Mouse (Mus musculus): Measurements from ENCODE around the gene Ifnar2.

The Ifnar2 gene

GRCm38 (mm10) chr16:91372577-91373472 is at the start of gene Ifnar2:
TSS of gene Ifnar2 (plus strand) at chr16:91372783.
- DNase-seq = peak; percentile 89 to 91

DNA sequence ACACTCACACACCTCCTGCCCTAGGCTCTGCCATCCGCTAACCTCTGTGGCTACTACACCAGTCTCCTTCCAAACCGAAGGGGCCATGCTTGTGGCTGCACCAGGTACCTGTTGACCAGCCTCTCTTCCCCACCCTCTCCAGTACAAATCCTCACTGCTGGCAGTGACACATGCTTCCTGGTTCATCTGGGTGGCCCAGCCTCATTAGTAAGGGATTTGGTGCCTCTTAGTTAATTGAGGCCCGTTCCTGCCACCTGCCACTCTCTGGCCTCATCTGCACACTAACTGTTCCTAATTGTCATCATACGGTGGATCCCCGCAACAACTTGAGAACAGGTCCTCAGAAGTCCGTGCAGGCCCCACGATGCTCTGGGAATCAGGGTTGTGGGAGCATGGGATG is 45.0 kb upstream of the Ifnar2 start:
- no peak for DNase-seq

GRCm38 (mm10) chr16:91328922-91329321 is 43.7 kb upstream of the Ifnar2 start:
- no peak for DNase-seq

- DNase-seq = no peak
Measured at GRCm38 (mm10) chr16:91330496-91330895, 42.1 kb upstream of the Ifnar2 start.

- DNase-seq = peak in 1 of 2 experiments; percentile 36
Measured at GRCm38 (mm10) chr16:91331153-91331552, 41.4 kb upstream of the Ifnar2 start.

DNA sequence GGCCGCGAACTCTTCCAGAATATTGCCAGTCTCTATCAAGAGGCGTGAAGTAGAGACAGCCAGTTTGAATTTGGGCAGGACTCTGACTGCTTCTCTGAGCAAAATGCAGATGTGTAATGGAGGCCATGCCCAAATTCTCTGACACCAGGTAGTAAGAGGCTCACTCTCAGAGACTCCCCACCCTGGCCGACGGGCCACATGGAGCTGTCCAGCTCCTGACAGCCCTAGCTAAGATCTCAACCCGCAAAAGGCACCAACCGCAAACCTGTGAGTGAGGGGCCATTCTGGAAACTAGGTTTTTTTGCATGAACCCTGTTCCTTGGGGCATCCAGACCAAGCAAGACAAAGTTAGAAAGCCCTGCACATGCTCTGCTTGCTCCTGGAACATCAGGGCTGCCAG is 39.7 kb upstream of the Ifnar2 start:
- no peak for DNase-seq

DNA sequence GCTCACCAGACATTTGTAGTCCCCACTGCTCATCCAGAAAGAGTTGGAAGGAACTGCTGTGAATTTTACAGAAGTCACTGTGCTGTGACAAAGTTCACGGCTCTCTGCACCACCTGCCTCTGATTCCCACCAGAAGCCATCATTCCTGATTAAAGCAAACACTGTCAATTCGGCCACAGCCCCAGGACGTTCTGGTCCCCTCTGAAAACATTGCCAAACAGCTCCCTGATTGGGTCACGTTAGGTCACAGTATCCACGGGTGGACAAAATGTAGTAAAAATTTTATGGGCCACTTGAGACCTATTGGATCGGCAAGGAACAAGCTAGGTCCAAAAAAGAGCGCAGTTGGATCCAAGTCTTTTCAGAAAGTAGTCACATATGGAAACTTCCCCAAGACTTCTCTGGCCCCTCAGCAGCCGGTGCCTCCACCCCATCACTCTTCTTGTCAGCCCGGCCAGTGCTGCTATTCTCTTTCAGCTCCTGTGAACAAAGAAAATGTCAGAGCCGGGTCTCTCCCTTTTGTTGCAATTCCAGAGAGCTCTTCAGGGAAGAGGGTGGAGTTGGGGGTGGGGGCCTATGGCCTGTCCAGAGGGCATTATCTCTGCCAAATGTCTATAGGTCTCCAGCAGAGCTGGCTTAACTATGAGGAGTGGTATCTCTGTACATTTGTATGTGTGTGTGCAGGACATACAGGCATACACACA is 38.2 kb upstream of the Ifnar2 start:
- DNase-seq = no peak

- no peak for DNase-seq
Measured at GRCm38 (mm10) chr16:91336753-91337152, 35.8 kb upstream of the Ifnar2 start.

DNA sequence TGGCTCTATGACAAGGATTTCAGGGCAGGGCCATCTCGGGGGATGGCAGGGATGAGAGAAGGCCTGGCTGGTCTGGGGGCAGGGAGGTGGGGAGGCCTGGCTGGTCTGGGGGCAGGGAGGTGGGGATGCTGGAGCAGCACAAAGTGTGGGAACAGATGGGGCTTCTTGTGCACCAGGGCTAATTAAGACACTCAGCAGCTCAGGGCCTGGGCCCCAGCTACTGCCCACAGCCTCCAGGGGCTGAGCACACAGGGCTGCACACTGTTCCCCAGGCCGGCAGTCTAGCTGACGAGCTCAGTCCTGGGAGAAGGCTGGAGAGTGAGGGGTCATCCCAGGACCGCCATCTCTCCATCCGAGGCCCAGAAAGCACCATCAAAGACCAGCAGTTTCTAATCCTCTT is 35.1 kb upstream of the Ifnar2 start:
- DNase-seq = no peak

GRCm38 (mm10) chr16:91346491-91346890 is 26.1 kb upstream of the Ifnar2 start:
- no peak for DNase-seq

GRCm38 (mm10) chr16:91347491-91348263 is 24.9 kb upstream of the Ifnar2 start:
- no peak for DNase-seq

DNA sequence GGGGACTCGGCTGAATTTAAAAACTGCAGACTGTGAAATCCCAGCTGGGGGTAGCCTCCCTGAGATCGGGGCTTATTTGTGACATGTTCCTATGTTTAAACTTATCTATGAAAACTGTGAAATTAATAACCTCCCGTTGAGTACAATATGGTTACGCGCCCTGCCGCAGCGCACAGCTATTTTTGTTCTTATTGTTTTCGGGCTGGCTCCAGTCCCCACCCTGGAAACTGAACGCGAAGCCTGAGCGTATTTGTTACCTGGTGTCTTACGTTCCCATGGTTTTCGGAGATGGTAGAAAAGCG is 24.4 kb upstream of the Ifnar2 start:
- DNase-seq = no peak

GRCm38 (mm10) chr16:91348588-91349330 is 23.8 kb upstream of the Ifnar2 start:
- peak in 1 of 2 experiments; percentile 59 for DNase-seq

GRCm38 (mm10) chr16:91352084-91352562 is 20.5 kb upstream of the Ifnar2 start:
- peak; percentile 58 to 82 for DNase-seq

GRCm38 (mm10) chr16:91352749-91353148 is 19.8 kb upstream of the Ifnar2 start:
- no peak for DNase-seq

- no peak for DNase-seq
Measured at GRCm38 (mm10) chr16:91353177-91353576, 19.4 kb upstream of the Ifnar2 start.

GRCm38 (mm10) chr16:91353638-91354037 is 18.9 kb upstream of the Ifnar2 start:
- no peak for DNase-seq

- DNase-seq = no peak
Measured at GRCm38 (mm10) chr16:91354599-91354998, 18.0 kb upstream of the Ifnar2 start.

DNA sequence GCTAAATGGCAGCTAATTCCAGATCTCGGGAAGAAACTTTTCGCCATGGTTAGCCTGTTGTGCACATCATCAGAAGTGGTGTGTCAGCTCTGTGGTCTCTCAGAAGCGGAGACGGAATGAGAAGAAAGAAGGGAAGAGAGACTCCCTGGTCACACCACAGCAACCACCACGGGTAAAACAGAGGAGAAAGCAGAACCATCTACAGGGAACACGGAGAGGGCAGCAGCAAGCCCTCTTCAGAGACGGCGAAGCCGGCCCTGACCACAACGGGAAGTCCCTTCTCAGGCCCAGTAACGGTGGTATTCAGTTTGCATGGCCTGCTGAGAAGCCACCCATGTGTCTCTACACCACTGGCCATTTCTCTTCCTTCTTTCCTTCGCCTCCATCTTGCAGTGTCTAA is 17.4 kb upstream of the Ifnar2 start:
- DNase-seq = no peak

DNA sequence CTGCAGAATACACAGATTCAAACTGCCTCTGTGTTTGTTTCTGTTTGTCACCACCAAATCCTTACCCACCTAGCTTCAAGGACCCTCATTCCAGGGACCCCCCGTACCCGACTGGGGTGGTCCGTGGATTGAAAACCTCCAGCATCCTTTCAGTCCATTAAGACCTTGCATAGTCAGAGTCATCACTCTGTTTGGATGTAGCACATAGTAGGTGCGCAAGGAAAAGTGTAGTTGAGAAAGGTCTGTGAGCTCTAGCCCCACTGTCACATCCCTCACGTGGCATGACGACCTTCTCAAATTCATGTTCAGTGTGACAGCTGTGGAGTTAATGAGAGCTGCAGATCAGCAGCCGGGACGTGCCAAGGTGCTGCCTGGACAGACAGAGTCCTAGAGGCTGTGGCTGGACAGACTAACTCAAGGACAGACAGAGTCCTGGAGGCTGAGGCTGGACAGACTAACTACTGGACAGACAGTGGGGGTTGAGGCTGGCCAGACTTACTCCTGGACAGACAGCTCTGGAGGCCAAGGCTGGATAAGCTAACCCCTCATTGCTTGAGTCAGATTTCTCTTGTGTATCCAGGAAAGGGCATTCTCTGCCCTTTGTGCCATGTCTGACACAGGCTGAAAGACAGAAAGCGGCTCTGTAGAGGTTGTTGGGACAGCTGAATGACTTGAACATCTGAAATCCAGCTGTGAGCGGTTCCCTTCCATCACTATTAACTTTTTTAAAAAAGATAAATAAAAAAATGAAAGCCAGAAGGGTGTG is 15.6 kb upstream of the Ifnar2 start:
- DNase-seq = no peak

DNA sequence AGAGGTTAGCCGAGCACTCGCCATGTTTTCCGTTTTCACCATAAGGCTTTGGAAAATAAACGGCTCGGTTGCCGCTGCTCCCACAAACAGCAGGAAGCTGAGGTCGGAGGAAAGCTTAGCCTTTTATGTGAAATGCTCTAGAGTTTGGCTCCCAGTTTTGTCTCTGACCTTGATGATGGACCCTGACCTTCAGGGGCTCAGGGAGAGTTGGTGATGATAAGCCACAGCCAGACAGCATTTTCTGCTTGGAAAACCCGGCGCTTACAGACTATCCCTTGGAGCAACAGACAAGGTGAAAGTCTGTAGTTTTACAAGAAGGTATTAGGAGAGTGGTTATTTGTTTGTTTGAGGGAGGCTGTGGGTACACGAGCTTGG is 15.1 kb upstream of the Ifnar2 start:
- DNase-seq = no peak

DNA sequence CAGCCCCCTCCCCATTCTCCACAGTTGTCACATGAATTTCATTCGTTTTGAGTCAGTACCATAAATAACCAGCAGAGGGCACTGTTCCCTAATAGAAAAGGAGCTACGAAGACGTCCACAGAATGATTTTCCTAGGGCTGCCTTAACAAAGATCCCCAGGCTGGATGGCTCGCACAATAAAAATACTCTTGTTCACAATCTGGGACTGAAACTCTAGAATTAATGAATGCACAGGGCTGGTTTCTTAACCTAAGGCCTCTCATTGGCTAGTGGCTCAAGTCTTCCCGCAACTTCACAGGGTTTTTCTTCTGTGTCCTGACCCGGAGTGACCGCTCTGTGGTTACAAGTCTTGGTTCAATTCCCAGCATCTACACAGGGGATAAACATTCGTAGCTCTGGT is 14.0 kb upstream of the Ifnar2 start:
- peak; percentile 61 to 64 for DNase-seq
